Mouse (Mus musculus): ENCODE results near the gene AA986860.

Gene AA986860

GRCm38 (mm10) chr1:130775691-130776331 lies 44.0 kb downstream of the AA986860 start:
- no peaks in the 10 kb centered on the region for H3K27me3 ChIP-seq (ENCODE audit: control insufficient read depth, insufficient read depth, low read length, poor library complexity, severe bottlenecking)
- peak; percentile 44 for DNase-seq (ENCODE audit: low read depth, low spot score)
- H3K36me3 ChIP-seq (ENCODE audit: control insufficient read depth, insufficient read depth, low read length, poor library complexity, severe bottlenecking): no peaks in the 10 kb centered on the region

- H3K36me3 ChIP-seq (ENCODE audit: control insufficient read depth, insufficient read depth, low read length, poor library complexity, severe bottlenecking): no peaks in the 10 kb centered on the region
- DNase-seq (ENCODE audit: low read depth, low spot score): peak; percentile 16
Observed at GRCm38 (mm10) chr1:130776645-130777044, 44.9 kb downstream of the AA986860 start.

DNA sequence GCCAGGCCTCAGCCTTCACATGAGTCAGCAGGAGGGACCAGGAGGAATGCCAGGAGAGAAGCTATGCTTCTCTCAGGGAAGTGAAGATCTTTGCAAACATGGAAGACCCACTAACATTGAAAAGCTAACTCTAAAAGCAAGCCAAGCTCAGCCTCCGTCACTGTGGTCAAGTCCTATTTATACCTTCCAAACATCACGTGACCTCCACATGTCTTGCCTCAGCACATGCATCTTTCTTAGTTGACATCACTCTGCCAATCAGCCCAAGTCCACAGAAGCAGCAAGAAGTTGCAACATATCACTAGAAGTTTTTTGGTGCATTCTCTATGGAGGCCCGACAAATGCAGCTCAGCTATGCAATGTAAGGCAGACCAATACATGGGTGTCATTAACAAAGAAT lies 48.1 kb downstream of the AA986860 start:
- Histone ChIP-seq H3K27me3 (ENCODE audit: control insufficient read depth, insufficient read depth, low read length, poor library complexity, severe bottlenecking) (no peaks in the 10 kb centered on the region), H3K36me3 (ENCODE audit: control insufficient read depth, insufficient read depth, low read length, poor library complexity, severe bottlenecking) (no peaks in the 10 kb centered on the region)
- DNase-seq (ENCODE audit: low read depth, low spot score): no peak

More at GRCm38 (mm10) chr1:130776645-130777044, 44.9 kb downstream of the AA986860 start:
- H3K27me3 ChIP-seq (ENCODE audit: control insufficient read depth, insufficient read depth, low read length, poor library complexity, severe bottlenecking): no peaks in the 10 kb centered on the region

GRCm38 (mm10) chr1:130784054-130784453 lies 52.3 kb downstream of the AA986860 start:
- peak; percentile 67 for DNase-seq (ENCODE audit: low read depth, low spot score)
- Histone ChIP-seq H3K27me3 (ENCODE audit: control insufficient read depth, insufficient read depth, low read length, poor library complexity, severe bottlenecking) (no peaks in the 10 kb centered on the region), H3K36me3 (ENCODE audit: control insufficient read depth, insufficient read depth, low read length, poor library complexity, severe bottlenecking) (no peaks in the 10 kb centered on the region)

GRCm38 (mm10) chr1:130787001-130787400 lies 55.2 kb downstream of the AA986860 start:
- H3K27me3 ChIP-seq (ENCODE audit: control insufficient read depth, insufficient read depth, low read length, poor library complexity, severe bottlenecking): no peaks in the 10 kb centered on the region
- DNase-seq (ENCODE audit: low read depth, low spot score): peak; percentile 48
- H3K36me3 ChIP-seq (ENCODE audit: control insufficient read depth, insufficient read depth, low read length, poor library complexity, severe bottlenecking): no peaks in the 10 kb centered on the region

GRCm38 (mm10) chr1:130789512-130790451 lies 58.0 kb downstream of the AA986860 start:
- DNase-seq (ENCODE audit: low read depth, low spot score): no peak
- no peaks in the 10 kb centered on the region for H3K36me3 ChIP-seq (ENCODE audit: control insufficient read depth, insufficient read depth, low read length, poor library complexity, severe bottlenecking)
- no peaks in the 10 kb centered on the region for H3K27me3 ChIP-seq (ENCODE audit: control insufficient read depth, insufficient read depth, low read length, poor library complexity, severe bottlenecking)
